Mouse (Mus musculus) bone marrow macrophage, adult 2 months (primary cell): ENCODE data around the gene Hyal5. TPM values are rescaled to one million over a fixed set of nuclear protein-coding genes. Genes with fewer than 3 reads are reported as not detected.

ENCODE experiments used
- H3K27ac ChIP-seq: 2 replicates; pipeline ENCODE4 v1.5.1; 2012; ENCODE audit warnings: low read depth, low read length; ENCODE audit not compliant: insufficient read depth
- H3K4me1 ChIP-seq: 2 replicates; pipeline ENCODE4 v1.6.1; 2012; ENCODE audit warnings: low read length; ENCODE audit not compliant: control insufficient read depth, insufficient read depth
- H3K4me3 ChIP-seq: 2 replicates; pipeline ENCODE4 v1.5.1; 2012; ENCODE audit warnings: mild to moderate bottlenecking, low read length, moderate library complexity; ENCODE audit not compliant: insufficient read depth
- CTCF ChIP-seq: IDR thresholded peaks from 2 replicates; pipeline ENCODE4 v1.5.1; 2012; ENCODE audit warnings: low read depth, mild to moderate bottlenecking, low read length, moderate library complexity
- POLR2A ChIP-seq: IDR thresholded peaks from 2 replicates; pipeline ENCODE4 v1.6.1; 2012; ENCODE audit warnings: mild to moderate bottlenecking, low read depth, low read length, borderline replicate concordance
- polyA plus RNA-seq: library from polyadenylated mRNA; stranded (reverse); fragments of >200 nt; gene quantifications from 2 replicates; pipeline ENCODE4 v1.2.4, GENCODE M21; 2012; ENCODE audit not compliant: missing spikeins, insufficient read depth, insufficient read length

Hyal5 gene
- polyA plus RNA-seq, result not detected in 2 replicates

DNA sequence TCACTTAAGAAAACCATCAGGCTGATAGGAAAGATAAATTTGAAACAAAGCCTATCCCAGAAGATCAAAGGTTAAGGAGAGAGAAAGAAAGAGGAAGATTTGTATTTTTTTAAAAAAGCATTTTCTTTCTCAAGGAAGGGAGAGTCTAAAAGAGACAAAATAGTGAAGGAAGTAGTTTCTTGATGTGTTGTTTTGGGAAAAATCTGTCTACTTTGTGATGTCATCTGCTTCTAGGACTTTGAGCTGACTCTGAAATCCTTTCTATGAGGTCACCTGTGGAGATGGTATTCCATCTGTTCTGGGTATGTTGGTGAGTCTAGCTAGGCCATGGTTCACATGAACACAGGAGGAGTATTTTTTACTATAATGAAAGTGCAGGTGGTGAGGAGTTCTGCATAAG, at the start of gene Hyal5:
Hyal5 (plus strand) TSS at position 301 of the 400 bp plus-strand sequence.
- no peak within 1 kb of the TSS for H3K4me3 ChIP-seq
- H3K27ac ChIP-seq, result no peak within 1 kb of the TSS
- TF ChIP-seq CTCF (no peak), POLR2A (no peak)
- H3K4me1 ChIP-seq, result no peaks in the 10 kb centered on the region

DNA sequence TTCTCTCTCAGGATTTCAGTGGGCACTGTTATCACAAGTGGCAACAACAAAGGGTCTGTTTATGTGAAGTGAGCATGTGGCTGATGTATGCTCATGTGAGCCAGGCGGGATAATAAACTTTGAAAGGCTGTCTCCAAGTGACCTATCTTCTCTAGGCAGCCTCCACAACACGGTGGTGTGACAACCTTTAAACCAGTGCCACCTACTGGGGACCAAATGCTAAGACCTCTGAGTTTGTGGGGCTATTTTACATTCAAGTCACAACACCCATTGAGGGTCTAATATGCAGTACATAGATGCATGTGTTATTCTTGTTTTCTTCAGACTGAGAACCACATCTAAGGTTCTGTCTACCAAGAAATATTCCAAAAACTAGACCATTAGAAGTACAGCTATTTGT, 35.7 kb upstream of the Hyal5 start:
- Histone ChIP-seq H3K27ac (no peak overlapping the region), H3K4me1 (no peaks in the 10 kb centered on the region), H3K4me3 (no peak overlapping the region)
- TF ChIP-seq CTCF, result no peak
- no peak for TF ChIP-seq POLR2A

GRCm38 (mm10) chr6:24860320-24860719, 2.5 kb downstream of the Hyal5 start:
- Histone ChIP-seq H3K27ac (no peak overlapping the region), H3K4me1 (no peaks in the 10 kb centered on the region), H3K4me3 (no peak overlapping the region)
- TF ChIP-seq POLR2A (no peak), CTCF (no peak)

DNA sequence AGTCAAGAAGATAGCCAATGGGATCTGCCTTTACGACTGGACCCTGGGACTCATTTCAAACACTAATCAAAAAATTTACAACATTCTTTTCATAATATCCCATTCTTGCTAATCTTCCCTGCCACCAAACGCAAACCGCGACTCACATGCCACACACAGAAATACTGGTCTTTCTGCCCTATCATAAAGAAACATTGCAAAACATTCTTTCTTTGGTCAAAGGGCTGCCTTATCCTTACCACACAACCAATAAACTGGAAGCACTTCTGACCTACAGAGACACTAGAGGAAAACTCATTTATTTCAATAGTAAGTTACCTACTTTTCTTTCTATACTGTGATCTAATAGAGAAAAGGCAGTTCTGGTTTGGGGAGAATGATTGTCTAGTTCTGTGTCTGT, 5.9 kb downstream of the Hyal5 start:
- H3K27ac ChIP-seq, result no peak overlapping the region
- no peaks in the 10 kb centered on the region for H3K4me1 ChIP-seq
- H3K4me3 ChIP-seq, result no peak overlapping the region

GRCm38 (mm10) chr6:24894146-24894873, 36.5 kb downstream of the Hyal5 start:
- Histone ChIP-seq H3K4me3 (peak overlapping the region; percentile 47), H3K4me1 (0 out of 2 replicates have a peak, but pooled peaks cover 2% of the 10 kb centered on the region), H3K27ac (no peak overlapping the region)
- no peak for TF ChIP-seq POLR2A
- TF ChIP-seq CTCF, result no peak

More for the DNA sequence above, 5.9 kb downstream of the Hyal5 start:
- TF ChIP-seq CTCF (no peak), POLR2A (no peak)

DNA sequence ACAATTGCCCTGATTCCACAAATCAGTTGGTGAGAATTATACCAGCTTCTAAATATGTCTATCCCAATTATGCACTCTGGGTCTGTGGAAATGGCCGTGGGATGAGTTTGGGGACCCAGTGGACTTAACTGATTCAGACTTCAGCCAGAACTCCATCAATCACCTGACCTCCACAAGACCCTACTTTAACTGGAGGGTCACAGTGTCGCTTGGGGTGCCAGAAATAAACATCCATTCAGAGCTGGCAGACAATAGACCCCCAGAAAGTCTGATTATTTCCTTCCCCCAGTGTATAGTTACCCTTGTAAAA, 37.0 kb downstream of the Hyal5 start:
- H3K4me3 ChIP-seq, result peak overlapping the region; percentile 47

DNA sequence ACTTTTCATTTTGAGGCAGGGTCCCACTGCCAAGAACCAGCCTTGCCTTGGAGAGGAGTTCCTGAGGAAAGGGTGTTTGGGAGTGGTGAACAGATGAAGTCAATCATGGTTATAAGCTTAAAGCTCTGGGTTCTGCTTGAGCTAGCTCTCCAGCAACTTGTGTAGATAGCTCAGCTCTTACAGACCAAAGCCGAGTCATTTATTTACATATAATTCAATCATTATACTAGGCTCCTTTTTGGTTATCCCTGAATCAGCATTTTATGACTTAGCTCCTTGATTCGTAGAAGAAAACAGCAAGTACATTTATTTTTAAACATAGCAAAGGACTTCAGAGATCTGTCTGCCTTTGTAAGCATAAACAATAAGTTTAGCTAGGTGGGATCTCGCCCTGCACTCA, 47.3 kb downstream of the Hyal5 start:
- TF ChIP-seq CTCF (no peak), POLR2A (no peak)
- no peaks in the 10 kb centered on the region for H3K4me1 ChIP-seq
- H3K4me3 ChIP-seq, result no peak overlapping the region
- H3K27ac ChIP-seq, result no peak overlapping the region

More for the DNA sequence above, 37.0 kb downstream of the Hyal5 start:
- Histone ChIP-seq H3K27ac (no peak overlapping the region), H3K4me1 (0 out of 2 replicates have a peak, but pooled peaks cover 2% of the 10 kb centered on the region)
- no peak for TF ChIP-seq POLR2A
- no peak for TF ChIP-seq CTCF

DNA sequence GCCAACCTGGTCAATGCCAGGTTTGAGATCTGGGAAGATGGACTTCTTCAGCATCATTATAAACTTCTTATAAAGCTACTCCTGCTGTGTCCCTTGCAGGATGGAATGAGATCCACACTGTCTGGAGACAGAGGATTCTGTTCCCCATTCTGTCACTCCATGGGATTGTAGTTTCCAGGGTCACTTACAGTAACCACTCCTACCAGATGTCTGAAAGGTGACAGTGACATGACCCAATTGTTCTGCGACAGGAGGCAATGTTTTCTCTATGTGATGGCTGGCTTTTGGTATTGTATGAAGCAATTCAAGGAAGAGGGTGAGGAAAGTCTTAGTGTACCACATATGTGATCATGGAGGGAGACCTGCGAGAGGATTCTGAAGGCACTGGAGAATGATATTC, 50.0 kb downstream of the Hyal5 start:
- H3K4me1 ChIP-seq, result no peaks in the 10 kb centered on the region
- TF ChIP-seq POLR2A (no peak), CTCF (no peak)
- no peak overlapping the region for H3K27ac ChIP-seq

GRCm38 (mm10) chr6:24910016-24910727, 52.4 kb downstream of the Hyal5 start:
- Histone ChIP-seq H3K4me3 (no peak overlapping the region), H3K4me1 (no peaks in the 10 kb centered on the region), H3K27ac (no peak overlapping the region)
- no peak for TF ChIP-seq CTCF
- TF ChIP-seq POLR2A, result no peak

More for the DNA sequence above, 50.0 kb downstream of the Hyal5 start:
- no peak overlapping the region for H3K4me3 ChIP-seq

DNA sequence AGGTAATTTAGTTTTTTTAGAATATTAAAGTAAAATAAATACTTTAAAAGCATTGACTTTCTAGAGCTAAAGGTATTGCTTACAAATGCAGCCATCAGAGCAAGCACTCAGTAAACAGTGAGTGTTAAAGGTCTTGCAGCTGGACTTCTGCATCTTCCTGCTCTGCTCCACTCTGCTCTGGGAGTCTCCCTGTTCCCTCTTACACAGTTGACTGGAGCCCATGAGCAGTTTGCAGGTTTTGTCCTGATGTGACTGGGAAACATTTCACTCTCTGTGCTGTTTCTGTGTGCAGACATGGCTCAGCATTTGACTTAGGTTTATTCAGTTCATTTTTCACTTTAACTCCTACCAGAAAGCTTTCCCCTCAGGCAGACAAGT, 52.9 kb downstream of the Hyal5 start:
- no peak overlapping the region for H3K27ac ChIP-seq
- no peaks in the 10 kb centered on the region for H3K4me1 ChIP-seq
- no peak overlapping the region for H3K4me3 ChIP-seq
- TF ChIP-seq POLR2A (no peak), CTCF (no peak)
